Mouse (Mus musculus) thymus, adult 2 months (tissue): ENCODE measurements around the gene Tbcb. TPM values are rescaled to one million over a fixed set of nuclear protein-coding genes. Genes with fewer than 3 reads are reported as not detected.

Experiments used
- DNase-seq: peaks from one replicate; pipeline ENCODE4 v3.0.0; 2021
- H3K27ac ChIP-seq: fragments of 200-500 bp; 2 replicates; pipeline ENCODE4 v1.5.1; 2012; ENCODE audit warnings: low read length, control low read depth; ENCODE audit not compliant: control insufficient read depth, insufficient read depth
- H3K27me3 ChIP-seq: fragments of 200-500 bp; 2 replicates; pipeline ENCODE4 v1.6.1; 2012; ENCODE audit warnings: mild to moderate bottlenecking, low read length, moderate library complexity, mixed read lengths; ENCODE audit not compliant: control insufficient read depth, insufficient read depth
- H3K36me3 ChIP-seq: fragments of 200-500 bp; 2 replicates; pipeline ENCODE4 v1.6.1; 2012; ENCODE audit warnings: mild to moderate bottlenecking, low read length, moderate library complexity; ENCODE audit not compliant: control insufficient read depth, insufficient read depth
- H3K4me1 ChIP-seq: fragments of 200-500 bp; replicated peaks from 2 replicates; pipeline ENCODE4 v1.6.1; 2012; ENCODE audit warnings: low read length; ENCODE audit not compliant: control insufficient read depth, insufficient read depth
- H3K4me3 ChIP-seq: fragments of 200-500 bp; 2 replicates; pipeline ENCODE4 v1.5.1; 2012; ENCODE audit warnings: mild to moderate bottlenecking, low read length, control low read depth, moderate library complexity; ENCODE audit not compliant: control insufficient read depth, insufficient read depth
- CTCF ChIP-seq: fragments of 200-500 bp; IDR thresholded peaks from 2 replicates; pipeline ENCODE4 v1.5.1; 2012; ENCODE audit warnings: mild to moderate bottlenecking, control low read depth, low read length, moderate library complexity, borderline replicate concordance; ENCODE audit not compliant: control insufficient read depth, poor library complexity, insufficient read depth; ENCODE audit errors: extremely low read depth
- POLR2A ChIP-seq: fragments of 200-500 bp; IDR thresholded peaks from 2 replicates; pipeline ENCODE4 v1.6.1; 2012; ENCODE audit warnings: mild to moderate bottlenecking, low read length, control low read depth, moderate library complexity; ENCODE audit not compliant: control insufficient read depth, poor library complexity, insufficient read depth; ENCODE audit errors: extremely low read depth
- WGBS: fragments of 180-500 bp; shearing (Covaris S2); methylation state at CpG from one replicate; pipeline ENCODE4 v1.1.7; 2018; 5-methylcytosine and 5-hydroxymethylcytosine counted together
- polyA plus RNA-seq: library from polyadenylated mRNA; depleted of rRNA; stranded (reverse); fragments of >200 nt; gene quantifications from 2 replicates; pipeline ENCODE4 v1.2.3, GENCODE M21; 2012

The Tbcb gene
- polyA plus RNA-seq, 1 experiment: 47.1 TPM

DNA sequence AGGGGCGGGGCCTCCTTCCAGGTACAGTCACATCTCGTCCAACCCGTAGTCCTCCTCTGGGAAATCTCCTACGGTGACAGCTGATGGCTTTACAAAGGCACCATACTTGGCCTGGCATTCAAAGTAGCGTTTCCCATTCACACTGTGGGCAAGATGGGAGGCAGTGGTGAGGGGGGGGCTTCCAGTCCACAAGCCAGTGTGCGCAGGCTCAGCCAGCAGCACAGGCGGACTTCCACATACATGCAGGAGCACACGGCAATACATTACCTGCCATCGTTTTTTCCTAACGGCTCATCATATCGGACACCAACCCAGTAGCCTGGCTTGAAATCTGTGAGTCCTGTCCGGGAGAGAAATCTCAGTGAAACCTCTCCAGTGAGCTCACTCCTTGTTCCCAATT lies 7.9 kb downstream of the Tbcb start:
- H3K36me3 ChIP-seq: 0 out of 2 replicates have a peak, but pooled peaks cover 9% of the 10 kb centered on the region

GRCm38 (mm10) chr7:30222205-30222604 lies 9.9 kb downstream of the Tbcb start:
- Histone ChIP-seq H3K27ac (no peak overlapping the region), H3K36me3 (0 out of 2 replicates have a peak, but pooled peaks cover 9% of the 10 kb centered on the region), H3K27me3 (no peaks in the 10 kb centered on the region), H3K4me1 (peaks cover 19% of the 10 kb centered on the region), H3K4me3 (no peak overlapping the region)
- TF ChIP-seq CTCF: no peak
- no peak for TF ChIP-seq POLR2A
- WGBS: 94% methylated on average over 5 of the region's 5 CpGs
- no peak for DNase-seq

More for the DNA sequence above, 7.9 kb downstream of the Tbcb start:
- TF ChIP-seq CTCF (no peak), POLR2A (no peak)
- Histone ChIP-seq H3K4me1 (peaks cover 11% of the 10 kb centered on the region), H3K27ac (no peak overlapping the region), H3K27me3 (no peaks in the 10 kb centered on the region), H3K4me3 (no peak overlapping the region)
- DNase-seq: no peak
- 96% methylated on average over 12 of the region's 12 CpGs for WGBS

- Histone ChIP-seq H3K4me3 (no peak overlapping the region), H3K4me1 (peaks cover 21% of the 10 kb centered on the region), H3K36me3 (0 out of 2 replicates have a peak, but pooled peaks cover 9% of the 10 kb centered on the region), H3K27ac (no peak overlapping the region), H3K27me3 (no peaks in the 10 kb centered on the region)
- DNase-seq: no peak
- TF ChIP-seq CTCF (no peak), POLR2A (no peak)
- 49% methylated on average over 3 of the region's 3 CpGs for WGBS
These were observed 10.6 kb downstream of the Tbcb start for GRCm38 (mm10) chr7:30221433-30221832.

- WGBS: 13% methylated on average over 11 of the region's 11 CpGs
- DNase-seq: no peak
- TF ChIP-seq POLR2A (no peak), CTCF (no peak)
- Histone ChIP-seq H3K4me1 (peaks cover 21% of the 10 kb centered on the region), H3K27me3 (no peaks in the 10 kb centered on the region), H3K27ac (peak overlapping the region; percentile 88), H3K4me3 (peak overlapping the region; percentile 48), H3K36me3 (0 out of 2 replicates have a peak, but pooled peaks cover 4% of the 10 kb centered on the region)
These were observed 12.1 kb downstream of the Tbcb start for GRCm38 (mm10) chr7:30220008-30220356.

- peak; percentile 66 for DNase-seq
- H3K27ac ChIP-seq: peak overlapping the region; percentile 88
- TF ChIP-seq CTCF (no peak), POLR2A (no peak)
- H3K27me3 ChIP-seq: no peaks in the 10 kb centered on the region
- 2% methylated on average over 16 of the region's 16 CpGs for whole genome bisulfite sequencing
- H3K4me3 ChIP-seq: peak overlapping the region; percentile 48
- 0 out of 2 replicates have a peak, but pooled peaks cover 4% of the 10 kb centered on the region for H3K36me3 ChIP-seq
- peaks cover 21% of the 10 kb centered on the region for H3K4me1 ChIP-seq
These were observed 12.6 kb downstream of the Tbcb start for GRCm38 (mm10) chr7:30219293-30220007.

DNA sequence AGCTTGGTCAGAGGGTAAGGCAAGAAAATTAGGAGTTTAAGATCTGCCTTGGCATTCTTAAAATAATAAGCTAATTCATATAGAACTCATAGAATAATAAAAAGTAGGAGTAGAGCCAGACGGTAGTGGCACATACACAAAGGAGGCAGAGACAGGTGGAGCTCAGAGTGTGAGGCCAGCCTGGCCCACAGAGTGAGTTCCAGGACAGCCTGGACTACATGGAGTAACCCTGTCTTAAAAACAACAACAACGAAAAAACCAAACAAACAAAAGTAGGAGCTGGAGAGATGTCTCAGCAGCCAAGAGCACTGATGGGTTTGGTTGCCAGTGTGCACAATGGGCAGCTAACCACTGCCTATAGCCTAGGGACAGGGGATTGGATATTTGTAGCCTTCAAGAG lies 14.8 kb downstream of the Tbcb start:
- DNase-seq: no peak
- H3K4me3 ChIP-seq: no peak overlapping the region
- 98% methylated on average over 2 of the region's 2 CpGs for WGBS
- no peaks in the 10 kb centered on the region for H3K27me3 ChIP-seq
- no peaks in the 10 kb centered on the region for H3K36me3 ChIP-seq
- TF ChIP-seq CTCF (no peak), POLR2A (no peak)
- H3K27ac ChIP-seq: no peak overlapping the region
- H3K4me1 ChIP-seq: peaks cover 21% of the 10 kb centered on the region
